Mouse (Mus musculus) bone marrow macrophage, adult 2 months (primary cell): ENCODE results near the gene Kif2a.

ENCODE experiments used
- CTCF ChIP-seq: IDR thresholded peaks from 2 replicates; pipeline ENCODE4 v1.5.1; 2012; ENCODE audit warnings: low read depth, mild to moderate bottlenecking, low read length, moderate library complexity
- POLR2A ChIP-seq: IDR thresholded peaks from 2 replicates; pipeline ENCODE4 v1.6.1; 2012; ENCODE audit warnings: mild to moderate bottlenecking, low read depth, low read length, borderline replicate concordance

DNA sequence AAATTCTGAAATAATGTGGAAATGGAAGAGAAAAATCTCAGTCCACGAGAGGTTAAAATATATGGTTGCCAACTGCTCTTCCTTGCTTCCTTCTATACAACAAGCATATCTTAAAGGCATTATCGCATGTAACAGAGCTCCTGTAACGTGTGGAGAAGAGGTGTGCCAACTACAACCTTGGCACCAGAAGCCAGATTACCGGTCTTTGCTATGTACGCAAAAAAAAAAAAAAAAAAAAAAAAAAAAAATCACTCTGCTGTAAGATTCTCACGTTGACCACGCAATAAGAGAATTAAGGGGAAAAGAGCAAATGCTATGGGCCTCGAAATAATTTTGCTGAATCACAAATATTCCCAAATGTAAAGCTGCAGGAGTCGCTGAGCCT, 86.1 kb downstream of the Kif2a start:
- TF ChIP-seq POLR2A = no peak
- no peak for TF ChIP-seq CTCF
